Mouse (Mus musculus): ENCODE measurements around the gene Rfx6. TPM values are rescaled to one million over a fixed set of nuclear protein-coding genes. Genes with fewer than 3 reads are reported as not detected.
A peak's percentile ranks its signal among the peaks of the same experiment; 100 is the strongest.

Gene Rfx6
- polyA plus RNA-seq, 1 experiment from 2014 or later: not detected

GRCm38 (mm10) chr10:51761436-51761835 lies 83.9 kb downstream of the Rfx6 start:
- no peak overlapping the region for H3K4me3 ChIP-seq (ENCODE audit: low read length)
- H3K36me3 ChIP-seq (ENCODE audit: insufficient read depth, low read length): no peaks in the 10 kb centered on the region
- H3K27me3 ChIP-seq (ENCODE audit: insufficient read depth, low read length): no peaks in the 10 kb centered on the region
- ATAC-seq (ENCODE audit: low FRiP score, low TSS enrichment): no peak
- no peaks in the 10 kb centered on the region for H3K4me1 ChIP-seq (ENCODE audit: insufficient read depth, low read length)
- no peak overlapping the region for H3K27ac ChIP-seq (ENCODE audit: low read length)
- H3K9ac ChIP-seq (replicated peaks; ENCODE audit: low read length): no peak overlapping the region
- H3K9me3 ChIP-seq (ENCODE audit: low read length): no peaks in the 10 kb centered on the region
- 85% methylated on average over 5 of the region's 5 CpGs for WGBS
- H3K4me2 ChIP-seq (replicated peaks; ENCODE audit: low read depth, low read length): no peak overlapping the region

GRCm38 (mm10) chr10:51763241-51763640 lies 85.7 kb downstream of the Rfx6 start:
- Histone ChIP-seq H3K9me3 (ENCODE audit: low read length) (no peaks in the 10 kb centered on the region), H3K4me3 (ENCODE audit: low read length) (no peak overlapping the region), H3K27me3 (ENCODE audit: insufficient read depth, low read length) (no peaks in the 10 kb centered on the region), H3K4me1 (ENCODE audit: insufficient read depth, low read length) (no peaks in the 10 kb centered on the region), H3K9ac (replicated peaks; ENCODE audit: low read length) (no peak overlapping the region), H3K27ac (ENCODE audit: low read length) (no peak overlapping the region), H3K36me3 (ENCODE audit: insufficient read depth, low read length) (no peaks in the 10 kb centered on the region), H3K4me2 (replicated peaks; ENCODE audit: low read depth, low read length) (no peak overlapping the region)
- WGBS: 76% methylated on average over 2 of the region's 2 CpGs
- ATAC-seq (ENCODE audit: low FRiP score, low TSS enrichment): no peak

- Histone ChIP-seq H3K9ac (replicated peaks; ENCODE audit: low read length) (no peak overlapping the region), H3K4me3 (ENCODE audit: low read length) (no peak overlapping the region), H3K27ac (ENCODE audit: low read length) (no peak overlapping the region), H3K36me3 (ENCODE audit: insufficient read depth, low read length) (no peaks in the 10 kb centered on the region), H3K4me1 (ENCODE audit: insufficient read depth, low read length) (no peaks in the 10 kb centered on the region), H3K9me3 (ENCODE audit: low read length) (no peaks in the 10 kb centered on the region), H3K27me3 (ENCODE audit: insufficient read depth, low read length) (no peaks in the 10 kb centered on the region), H3K4me2 (replicated peaks; ENCODE audit: low read depth, low read length) (no peak overlapping the region)
- 0 out of 2 replicates have a peak, but pooled peaks have one; percentile 81 for ATAC-seq (ENCODE audit: low FRiP score, low TSS enrichment)
- 50% methylated on average over 5 of the region's 5 CpGs for WGBS
Observed at GRCm38 (mm10) chr10:51768445-51768844, 90.9 kb downstream of the Rfx6 start.

DNA sequence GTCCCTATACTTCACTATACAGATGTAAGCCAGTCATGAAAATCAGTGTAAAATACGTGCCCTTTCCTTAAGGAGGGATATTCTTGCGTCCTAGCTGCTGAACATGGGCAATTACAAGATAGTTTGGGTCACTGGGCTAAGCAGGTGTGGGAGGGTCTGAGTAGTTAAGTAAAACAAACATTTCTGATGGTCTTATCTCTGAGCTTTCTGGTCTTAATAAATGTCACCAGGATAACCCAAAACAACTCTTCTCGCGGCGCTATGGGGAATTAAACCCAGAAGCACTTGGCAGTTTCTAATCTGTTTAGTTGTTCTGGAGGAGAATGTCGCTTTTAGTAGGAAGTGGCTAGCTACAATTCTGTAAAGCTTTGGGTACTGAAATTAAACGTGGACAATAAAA lies 91.7 kb downstream of the Rfx6 start:
- Histone ChIP-seq H3K4me1 (ENCODE audit: insufficient read depth, low read length) (no peaks in the 10 kb centered on the region), H3K4me2 (replicated peaks; ENCODE audit: low read depth, low read length) (no peak overlapping the region), H3K27ac (ENCODE audit: low read length) (no peak overlapping the region), H3K4me3 (ENCODE audit: low read length) (no peak overlapping the region), H3K9ac (replicated peaks; ENCODE audit: low read length) (no peak overlapping the region), H3K36me3 (ENCODE audit: insufficient read depth, low read length) (no peaks in the 10 kb centered on the region), H3K27me3 (ENCODE audit: insufficient read depth, low read length) (no peaks in the 10 kb centered on the region), H3K9me3 (ENCODE audit: low read length) (no peaks in the 10 kb centered on the region)
- no peak for ATAC-seq (ENCODE audit: low FRiP score, low TSS enrichment)
- WGBS: 42% methylated on average over 7 of the region's 7 CpGs

DNA sequence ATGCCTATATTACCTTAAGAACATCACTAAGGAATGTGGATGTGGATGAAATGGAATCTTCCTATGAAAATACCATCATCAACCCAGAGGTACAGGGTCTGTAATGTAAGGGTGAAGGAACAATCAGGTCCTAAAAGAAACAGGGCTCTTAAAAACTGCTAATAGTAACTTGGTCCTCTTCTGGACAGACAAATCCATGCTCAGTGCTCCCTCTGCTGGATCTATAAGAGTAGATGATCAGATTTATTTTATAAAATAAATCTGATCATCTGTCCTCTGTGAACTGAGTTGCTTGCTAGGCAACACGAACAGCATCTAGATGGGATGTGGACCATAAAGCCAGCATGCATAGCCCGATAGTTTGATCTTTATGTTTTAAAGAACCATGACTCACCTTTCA lies 102.1 kb downstream of the Rfx6 start:
- H3K4me3 ChIP-seq (ENCODE audit: low read length): no peak overlapping the region
- H3K4me1 ChIP-seq (ENCODE audit: insufficient read depth, low read length): no peaks in the 10 kb centered on the region

More for the DNA sequence above, 102.1 kb downstream of the Rfx6 start:
- no peak overlapping the region for H3K9ac ChIP-seq (replicated peaks; ENCODE audit: low read length)
- ATAC-seq (ENCODE audit: low FRiP score, low TSS enrichment): no peak
- no peaks in the 10 kb centered on the region for H3K9me3 ChIP-seq (ENCODE audit: low read length)
- no peak overlapping the region for H3K27ac ChIP-seq (ENCODE audit: low read length)
- 71% methylated on average over 2 of the region's 2 CpGs for WGBS
- H3K4me2 ChIP-seq (replicated peaks; ENCODE audit: low read depth, low read length): no peak overlapping the region
- H3K27me3 ChIP-seq (ENCODE audit: insufficient read depth, low read length): no peaks in the 10 kb centered on the region
- no peaks in the 10 kb centered on the region for H3K36me3 ChIP-seq (ENCODE audit: insufficient read depth, low read length)

Other genes with a start within 250 kb of the Rfx6 start
- gene Gm49339, start 197.1 kb upstream of the Rfx6 start, polyA plus RNA-seq (2015; fragmentation: Nextera tagmentation; extraction: Ambion mirVana): 0.87 and 0.96 TPM in 2 replicates
- gene Lilr4b, start 197.1 kb upstream of the Rfx6 start, polyA plus RNA-seq (2015; fragmentation: Nextera tagmentation; extraction: Ambion mirVana): 0.72 and 0.81 TPM in 2 replicates
- 1.2 and 2.0 TPM in 2 replicates for gene Lilrb4a, start 186.8 kb upstream of the Rfx6 start, polyA plus RNA-seq (2015; fragmentation: Nextera tagmentation; extraction: Ambion mirVana)
- gene Fam162b, start 87.2 kb upstream of the Rfx6 start, polyA plus RNA-seq (2015; fragmentation: Nextera tagmentation; extraction: Ambion mirVana): 2.2 and 2.4 TPM in 2 replicates
- gene Gprc6a, start 46.3 kb upstream of the Rfx6 start, polyA plus RNA-seq (2015; fragmentation: Nextera tagmentation; extraction: Ambion mirVana): 0.14 TPM in 1 of 2 replicates, not detected in the other

All from kidney, embryonic 16.5 days (tissue).